Mouse (Mus musculus) spleen, adult 2 months (tissue): ENCODE measurements around the gene Tfpi2. TPM values are rescaled to one million over a fixed set of nuclear protein-coding genes. Genes with fewer than 3 reads are reported as not detected.
A peak's percentile ranks its signal among the peaks of the same experiment; 100 is the strongest.

ENCODE experiments used
- DNase-seq, 2 experiments: peaks; one replicate each; pipeline versions ENCODE4 v3.0.0 to v3.0.0-alpha.2; 2012 to 2021; ENCODE audit warnings: low spot score in 2 of 2, low read depth in 1 of 2
- H3K27ac ChIP-seq: fragments of 200-500 bp; 2 replicates; pipeline ENCODE4 v1.5.1; 2012; ENCODE audit warnings: low read length, inconsistent platforms; ENCODE audit not compliant: insufficient read depth
- H3K27me3 ChIP-seq: fragments of 200-500 bp; 2 replicates; pipeline ENCODE4 v1.6.1; 2012; ENCODE audit warnings: mild to moderate bottlenecking, moderate library complexity, low read length, inconsistent platforms; ENCODE audit not compliant: control insufficient read depth, insufficient read depth
- H3K36me3 ChIP-seq: fragments of 200-500 bp; 2 replicates; pipeline ENCODE4 v1.6.1; 2012; ENCODE audit warnings: mild to moderate bottlenecking, low read length, inconsistent platforms; ENCODE audit not compliant: control insufficient read depth, insufficient read depth
- H3K4me1 ChIP-seq: fragments of 200-500 bp; 2 replicates; pipeline ENCODE4 v1.6.1; 2011; ENCODE audit warnings: inconsistent platforms; ENCODE audit not compliant: control insufficient read depth, insufficient read depth, insufficient read length
- H3K4me3 ChIP-seq: fragments of 200-500 bp; 2 replicates; pipeline ENCODE4 v1.5.1; 2011; ENCODE audit warnings: mild to moderate bottlenecking, inconsistent platforms; ENCODE audit not compliant: insufficient read depth, insufficient read length; ENCODE audit errors: extremely low read depth
- CTCF ChIP-seq: fragments of 200-500 bp; IDR thresholded peaks from 2 replicates; pipeline ENCODE4 v1.5.1; 2011; ENCODE audit warnings: mild to moderate bottlenecking, inconsistent platforms; ENCODE audit not compliant: insufficient read depth, insufficient read length, insufficient replicate concordance; ENCODE audit errors: extremely low read depth
- POLR2A ChIP-seq: fragments of 200-500 bp; IDR thresholded peaks from 2 replicates; pipeline ENCODE4 v1.6.1; 2011; ENCODE audit warnings: low read depth, low read length, inconsistent platforms
- WGBS: fragments of 180-500 bp; shearing (Covaris S2); methylation state at CpG from one replicate; pipeline ENCODE4 v1.1.7; 2018; 5-methylcytosine and 5-hydroxymethylcytosine counted together
- polyA plus RNA-seq: library from polyadenylated mRNA; depleted of rRNA; stranded (reverse); fragments of >200 nt; gene quantifications from 2 replicates; pipeline ENCODE4 v1.2.3, GENCODE M21; 2012

Tfpi2 gene
- polyA plus RNA-seq, 1 experiment: 0.63 TPM

DNA sequence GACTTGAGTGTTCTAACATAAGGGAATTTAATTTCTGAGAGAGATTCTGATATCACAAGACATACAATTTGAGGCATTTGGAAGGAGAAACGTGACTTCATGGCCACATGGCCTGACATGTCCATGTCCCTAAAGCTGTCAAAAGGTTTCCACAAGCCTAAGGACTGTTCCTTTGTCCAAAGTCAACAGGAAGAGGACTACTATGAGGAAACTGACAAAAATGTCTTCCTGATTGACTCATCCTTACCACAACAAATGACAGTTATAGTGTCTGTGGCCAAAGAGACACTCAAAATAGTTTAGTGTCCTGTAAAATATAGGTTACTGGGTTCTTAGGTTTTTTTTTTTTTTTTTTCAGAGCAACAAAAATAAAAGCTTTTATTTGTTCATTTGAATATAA lies 15.0 kb downstream of the Tfpi2 start:
- Histone ChIP-seq H3K27me3 (no peaks in the 10 kb centered on the region), H3K27ac (no peak overlapping the region), H3K4me3 (no peak overlapping the region), H3K4me1 (no peaks in the 10 kb centered on the region), H3K36me3 (no peaks in the 10 kb centered on the region)
- WGBS: 54% methylated on average over 1 of the region's 1 CpGs
- TF ChIP-seq CTCF: no peak
- no peak for TF ChIP-seq POLR2A
- DNase-seq: no peak

DNA sequence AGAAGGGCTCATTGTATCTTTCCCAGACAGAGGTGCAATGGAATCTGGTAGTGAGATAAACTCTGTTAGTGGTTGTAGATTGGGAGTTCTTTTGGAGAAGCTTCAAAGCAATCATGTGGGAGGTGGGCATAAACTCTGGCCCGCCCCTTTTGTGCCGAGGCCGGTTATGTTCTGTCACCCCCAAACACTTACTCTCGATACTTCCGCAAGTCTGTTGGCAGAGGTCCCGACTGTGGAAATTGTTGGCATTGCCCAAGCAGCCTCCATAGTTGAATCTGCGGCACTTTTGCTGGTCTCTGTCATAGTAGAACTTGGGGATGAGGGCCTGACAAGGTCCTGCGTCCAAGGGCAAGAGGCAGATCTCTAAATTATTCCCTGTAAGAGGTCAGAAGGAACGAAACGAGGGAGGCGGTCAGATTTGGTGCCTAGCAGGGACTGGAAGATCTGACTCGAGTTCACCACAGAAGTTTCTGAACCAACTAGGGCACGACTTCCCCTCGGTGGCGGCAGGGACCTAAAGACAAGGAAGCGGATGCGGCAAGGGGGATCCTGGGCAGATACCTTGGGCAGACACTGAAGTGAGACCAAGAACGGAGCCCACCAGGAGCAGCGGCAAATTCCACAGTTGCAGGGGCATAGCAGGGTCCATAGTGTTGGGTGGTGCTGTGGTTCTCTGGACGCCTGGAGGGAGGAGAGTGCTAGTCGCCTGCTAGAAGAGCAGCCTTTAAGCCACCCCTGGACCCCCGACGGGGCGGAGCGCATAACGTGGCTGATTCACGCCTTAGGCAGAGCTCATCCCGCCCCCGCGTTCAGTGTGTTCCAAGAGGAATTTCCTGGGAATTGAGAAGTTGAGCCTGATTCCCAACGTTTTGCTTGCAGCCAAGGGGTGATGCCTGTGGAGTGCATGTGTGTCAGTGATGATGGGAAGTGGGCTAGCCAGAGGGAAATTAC lies 20.8 kb downstream of the Tfpi2 start:
- Histone ChIP-seq H3K27me3 (no peaks in the 10 kb centered on the region), H3K27ac (no peak overlapping the region), H3K4me3 (peak overlapping the region; percentile 6; the same call in 1 of the 2 replicates), H3K4me1 (no peaks in the 10 kb centered on the region), H3K36me3 (no peaks in the 10 kb centered on the region)
- no peak for DNase-seq
- 23% methylated on average over 31 of the region's 31 CpGs for WGBS
- TF ChIP-seq POLR2A (no peak), CTCF (no peak)

DNA sequence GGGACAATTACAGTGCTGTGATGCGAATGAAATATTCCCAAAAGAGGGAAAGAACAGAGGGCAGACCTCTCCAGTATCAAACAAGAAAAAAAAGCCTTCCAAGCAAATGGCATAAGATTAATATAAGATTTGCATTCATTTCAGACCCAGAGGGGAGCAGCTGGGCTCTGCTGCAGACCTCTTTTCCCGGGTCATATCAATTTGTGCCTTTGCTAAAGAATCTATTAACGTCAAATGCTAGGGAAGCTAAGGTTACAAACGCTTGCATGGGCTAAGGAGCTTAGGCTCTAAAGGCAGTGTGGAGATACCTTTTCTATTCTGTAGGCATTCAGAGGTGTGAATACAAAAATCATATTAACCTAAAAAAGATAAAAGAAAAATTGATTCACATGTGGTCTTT lies 33.8 kb downstream of the Tfpi2 start:
- H3K27ac ChIP-seq: no peak overlapping the region
- H3K27me3 ChIP-seq: no peaks in the 10 kb centered on the region
- 79% methylated on average over 4 of the region's 4 CpGs for WGBS
- TF ChIP-seq POLR2A (no peak), CTCF (no peak)
- no peaks in the 10 kb centered on the region for H3K4me1 ChIP-seq
- no peak overlapping the region for H3K4me3 ChIP-seq
- H3K36me3 ChIP-seq: no peaks in the 10 kb centered on the region
- DNase-seq: no peak

DNA sequence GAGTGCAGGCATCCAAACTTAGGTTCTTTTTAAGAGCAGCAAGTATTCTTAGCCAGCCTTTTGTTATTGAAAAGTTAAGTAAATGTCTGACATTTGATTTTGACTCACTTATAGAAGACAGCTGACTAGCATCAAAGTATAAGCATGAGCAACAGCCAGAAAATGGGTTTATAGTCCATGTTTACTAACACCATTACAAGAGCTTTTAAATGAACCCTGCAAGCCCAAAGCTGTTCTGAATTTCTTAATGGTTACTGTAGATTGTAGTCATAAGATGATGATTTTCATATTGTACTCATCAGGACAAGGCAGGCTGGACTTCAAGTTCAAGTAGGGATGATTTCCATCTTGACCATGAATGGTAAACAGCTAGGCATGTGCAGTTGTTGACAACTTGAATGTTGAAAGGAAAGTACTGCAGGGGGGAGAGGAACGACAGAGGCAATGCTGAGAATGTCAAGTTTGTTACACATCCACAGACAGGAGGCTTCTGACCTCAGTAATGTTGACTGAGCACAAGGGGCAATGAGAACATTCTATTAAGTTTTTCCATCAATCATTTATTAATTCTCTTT lies 52.5 kb downstream of the Tfpi2 start:
- Histone ChIP-seq H3K27me3 (no peaks in the 10 kb centered on the region), H3K4me1 (no peaks in the 10 kb centered on the region), H3K27ac (no peak overlapping the region), H3K36me3 (no peaks in the 10 kb centered on the region), H3K4me3 (no peak overlapping the region)
- WGBS: 73% methylated on average over 1 of the region's 1 CpGs
- DNase-seq: no peak
- no peak for TF ChIP-seq POLR2A
- no peak for TF ChIP-seq CTCF

DNA sequence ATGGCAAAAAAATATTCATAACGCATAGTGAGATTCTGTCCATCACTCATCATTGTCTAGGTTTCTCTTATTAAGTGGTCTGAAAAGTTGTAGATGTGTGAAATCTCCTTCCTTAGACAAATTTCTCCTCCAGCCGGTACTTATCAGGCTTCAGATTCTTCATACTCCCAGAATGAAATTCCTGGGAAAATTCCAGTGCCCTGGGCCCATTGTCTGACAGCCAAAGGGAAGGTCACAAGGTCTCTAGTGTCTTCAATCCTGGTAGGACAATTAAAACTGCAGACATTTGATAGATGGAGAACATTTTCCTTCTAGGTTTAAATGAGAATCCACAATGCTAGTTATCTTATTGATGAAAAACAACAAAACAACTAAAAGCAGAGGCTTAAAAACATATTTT lies 53.1 kb downstream of the Tfpi2 start:
- Histone ChIP-seq H3K4me3 (no peak overlapping the region), H3K36me3 (no peaks in the 10 kb centered on the region), H3K27me3 (no peaks in the 10 kb centered on the region), H3K27ac (no peak overlapping the region), H3K4me1 (no peaks in the 10 kb centered on the region)
- no peak for TF ChIP-seq CTCF
- no peak for TF ChIP-seq POLR2A
- WGBS: 90% methylated on average over 2 of the region's 2 CpGs
- no peak for DNase-seq

DNA sequence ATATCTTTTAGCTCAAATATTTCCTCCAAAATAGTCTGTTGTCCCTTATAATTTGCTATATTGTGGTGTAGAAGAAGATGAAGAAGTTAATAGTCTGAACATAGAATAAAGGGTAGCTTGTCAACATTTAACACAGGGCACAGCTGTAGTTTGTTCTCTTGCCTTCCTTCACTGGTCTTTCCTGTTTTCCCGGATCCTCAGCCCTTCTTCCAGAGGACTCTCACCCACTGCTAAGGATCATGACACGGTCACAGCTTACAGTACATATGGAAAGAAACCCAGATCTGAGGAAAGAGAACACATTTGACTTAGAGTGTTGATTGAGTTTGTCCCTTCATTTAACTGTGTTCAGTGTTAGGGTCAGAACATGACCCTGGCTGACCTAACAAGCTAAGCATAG lies 53.7 kb downstream of the Tfpi2 start:
- no peak for TF ChIP-seq CTCF
- TF ChIP-seq POLR2A: no peak
- WGBS: 60% methylated on average over 2 of the region's 2 CpGs
- H3K36me3 ChIP-seq: no peaks in the 10 kb centered on the region
- DNase-seq: no peak
- no peak overlapping the region for H3K27ac ChIP-seq
- H3K4me3 ChIP-seq: no peak overlapping the region
- H3K4me1 ChIP-seq: no peaks in the 10 kb centered on the region
- no peaks in the 10 kb centered on the region for H3K27me3 ChIP-seq

DNA sequence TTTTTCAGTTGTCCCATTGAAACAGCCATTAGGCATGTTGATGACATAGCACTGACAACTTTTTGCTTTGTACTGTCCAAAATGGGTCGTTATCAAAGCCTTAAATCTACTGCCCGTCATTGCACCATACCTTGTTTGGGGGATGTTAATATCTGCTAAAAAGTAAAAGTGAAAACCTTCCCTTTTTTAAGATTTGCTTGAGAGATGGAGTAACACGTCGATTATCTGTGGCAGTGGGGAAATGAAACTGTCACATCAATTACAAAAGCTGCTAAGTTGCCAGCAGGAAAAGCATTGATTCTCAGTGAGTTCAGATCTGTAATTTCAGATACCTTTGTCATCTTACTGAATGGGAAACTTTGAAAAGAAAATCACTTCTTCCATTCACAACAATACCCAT lies 62.6 kb downstream of the Tfpi2 start:
- H3K27me3 ChIP-seq: no peaks in the 10 kb centered on the region
- 53% methylated on average over 4 of the region's 4 CpGs for WGBS

More for the DNA sequence above, 62.6 kb downstream of the Tfpi2 start:
- Histone ChIP-seq H3K27ac (no peak overlapping the region), H3K36me3 (no peaks in the 10 kb centered on the region), H3K4me1 (no peaks in the 10 kb centered on the region), H3K4me3 (no peak overlapping the region)
- DNase-seq: no peak
- TF ChIP-seq POLR2A: no peak
- TF ChIP-seq CTCF: no peak
